Mouse (Mus musculus) bone marrow, adult 2 months (tissue): ENCODE results near the gene Tulp4.

Experiments
- CTCF ChIP-seq: fragments of 200-500 bp; IDR thresholded peaks from 2 replicates; pipeline ENCODE4 v1.5.1; 2011; ENCODE audit warnings: low read length, control low read depth; ENCODE audit not compliant: control insufficient read depth, insufficient read depth
- POLR2A ChIP-seq: fragments of 200-500 bp; IDR thresholded peaks from 2 replicates; pipeline ENCODE4 v1.6.1; 2011; ENCODE audit warnings: low read depth, mild to moderate bottlenecking, control low read depth, low read length, borderline replicate concordance; ENCODE audit not compliant: control insufficient read depth

DNA sequence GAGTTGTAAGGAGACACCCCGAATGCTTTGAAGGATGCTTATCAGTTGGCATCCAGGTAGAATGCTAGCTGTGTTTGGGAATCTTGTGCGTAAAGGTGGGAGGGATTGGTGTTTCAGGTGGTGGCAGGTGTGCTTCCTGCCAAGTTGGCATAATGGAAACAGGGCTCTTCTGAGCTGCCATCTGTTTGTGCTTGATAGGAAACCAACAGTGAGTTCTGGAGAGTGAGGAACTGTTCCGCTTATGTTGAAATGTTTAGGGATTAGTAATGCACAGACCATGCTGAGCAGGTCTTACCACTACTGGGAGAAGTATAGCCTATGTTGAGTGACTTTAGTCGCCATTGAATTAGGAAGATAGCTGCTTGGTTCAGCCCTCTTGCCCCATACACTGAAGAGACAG is 12.6 kb downstream of the Tulp4 start:
- TF ChIP-seq CTCF (no peak), POLR2A (no peak)
